Mouse (Mus musculus) heart, adult 2 months (tissue): Measurements from ENCODE around the gene Wfdc13. TPM values are rescaled to one million over a fixed set of nuclear protein-coding genes. Genes with fewer than 3 reads are reported as not detected.

Experiments used
- DNase-seq, 2 experiments: peaks; one replicate each; pipeline ENCODE4 v3.0.0; 2021
- H3K27ac ChIP-seq: fragments of 200-600 bp; 2 replicates; pipeline ENCODE4 v1.8.1; 2022
- H3K27me3 ChIP-seq: fragments of 200-500 bp; 2 replicates; pipeline ENCODE4 v1.6.1; 2012; ENCODE audit warnings: mild to moderate bottlenecking, low read length, inconsistent platforms, mixed read lengths; ENCODE audit not compliant: control insufficient read depth, insufficient read depth
- H3K36me3 ChIP-seq: fragments of 200-500 bp; 2 replicates; pipeline ENCODE4 v1.6.1; 2012; ENCODE audit warnings: low read length, inconsistent platforms; ENCODE audit not compliant: control insufficient read depth, insufficient read depth
- H3K4me1 ChIP-seq: fragments of 200-500 bp; 2 replicates; pipeline ENCODE4 v1.6.1; 2011; ENCODE audit warnings: low read length; ENCODE audit not compliant: control insufficient read depth, insufficient read depth
- H3K4me3 ChIP-seq: fragments of 200-600 bp; 2 replicates; pipeline ENCODE4 v1.8.1; 2022
- H3K79me2 ChIP-seq: fragments of 200-500 bp; replicated peaks from 2 replicates; pipeline ENCODE4 v1.6.1; 2012; ENCODE audit warnings: mild to moderate bottlenecking, inconsistent platforms, low read length, moderate library complexity, mixed read lengths; ENCODE audit not compliant: control insufficient read depth, insufficient read depth
- H3K9ac ChIP-seq: fragments of 200-500 bp; 2 replicates; pipeline ENCODE4 v1.6.1; 2012; ENCODE audit warnings: low read depth, mild to moderate bottlenecking, control low read depth, inconsistent platforms, low read length, mixed read lengths
- CTCF ChIP-seq: fragments of 200-600 bp; IDR thresholded peaks from 2 replicates; pipeline ENCODE4 v1.8.1; 2022; ENCODE audit warnings: antibody characterized with exemption, mild to moderate bottlenecking, moderate library complexity
- EP300 ChIP-seq: fragments of 200-500 bp; IDR thresholded peaks from 2 replicates; pipeline ENCODE4 v1.6.1; 2011; ENCODE audit warnings: low read depth, low read length, control low read depth; ENCODE audit not compliant: insufficient read depth
- POLR2A ChIP-seq: fragments of 200-500 bp; IDR thresholded peaks from 2 replicates; pipeline ENCODE4 v1.6.1; 2011; ENCODE audit warnings: mild to moderate bottlenecking, low read depth, low read length, control low read depth; ENCODE audit not compliant: insufficient read depth
- WGBS: fragments of 180-500 bp; shearing (Covaris S2); methylation state at CpG from one replicate; pipeline ENCODE4 v1.1.7; 2018; 5-methylcytosine and 5-hydroxymethylcytosine counted together
- intact Hi-C: fragments of 180-260 bp; cut with DNase I; formaldehyde crosslinking; loops from one replicate; pipeline ENCODE4 v1.15.1; 2025
- polyA plus RNA-seq: library from polyadenylated mRNA; depleted of rRNA; stranded (reverse); fragments of >200 nt; gene quantifications from 2 replicates; pipeline ENCODE4 v1.2.3, GENCODE M21; 2012; rRNA removed
- total RNA-seq, 2 experiments: library from RNA; stranded (reverse); gene quantifications; 2 replicates each; pipeline ENCODE4 v1.2.3; 2021

The Wfdc13 gene
- total and polyA plus RNA-seq, 3 experiments, result 0.25 TPM; not detected in 2

GRCm38 (mm10) chr2:164725895-164726619 lies 41.1 kb downstream of the Wfdc13 start:
- WGBS, result 16% methylated on average over 6 of the region's 6 CpGs
- H3K9ac ChIP-seq, result no peak overlapping the region
- H3K79me2 ChIP-seq, result no peaks in the 10 kb centered on the region
- H3K4me1 ChIP-seq, result no peaks in the 10 kb centered on the region
- no peak overlapping the region for H3K4me3 ChIP-seq
- H3K27ac ChIP-seq, result no peak overlapping the region
- no peaks in the 10 kb centered on the region for H3K36me3 ChIP-seq
- TF ChIP-seq EP300 (no peak), CTCF (peak; percentile 96)
- intact Hi-C loops, result loop anchor here (1.0 to 5.0 kb wide), 3 partner anchors 47 to 309 kb away; no protein-coding TSS in a partner anchor
- peak; percentile 51 to 66 for DNase-seq
- no peaks in the 10 kb centered on the region for H3K27me3 ChIP-seq

GRCm38 (mm10) chr2:164731719-164732118 lies 46.8 kb downstream of the Wfdc13 start:
- no peak overlapping the region for H3K27ac ChIP-seq
- WGBS, result 71% methylated on average over 5 of the region's 5 CpGs
- no peaks in the 10 kb centered on the region for H3K79me2 ChIP-seq
- no peaks in the 10 kb centered on the region for H3K36me3 ChIP-seq
- TF ChIP-seq CTCF (no peak), POLR2A (no peak), EP300 (no peak)
- H3K4me1 ChIP-seq, result no peaks in the 10 kb centered on the region
- H3K9ac ChIP-seq, result no peak overlapping the region
- H3K27me3 ChIP-seq, result no peaks in the 10 kb centered on the region
- intact Hi-C loops, result no loop called here
- no peak for DNase-seq
- no peak overlapping the region for H3K4me3 ChIP-seq

GRCm38 (mm10) chr2:164733259-164733658 lies 48.4 kb downstream of the Wfdc13 start:
- Histone ChIP-seq H3K4me1 (no peaks in the 10 kb centered on the region), H3K27ac (no peak overlapping the region), H3K9ac (no peak overlapping the region), H3K36me3 (no peaks in the 10 kb centered on the region), H3K27me3 (no peaks in the 10 kb centered on the region), H3K4me3 (no peak overlapping the region), H3K79me2 (no peaks in the 10 kb centered on the region)
- 87% methylated on average over 2 of the region's 2 CpGs for WGBS
- no peak for DNase-seq
- intact Hi-C loops, result no loop called here
- TF ChIP-seq POLR2A (no peak), CTCF (no peak), EP300 (no peak)

GRCm38 (mm10) chr2:164734839-164735238 lies 49.9 kb downstream of the Wfdc13 start:
- TF ChIP-seq CTCF (no peak), EP300 (no peak), POLR2A (no peak)
- H3K27me3 ChIP-seq, result no peaks in the 10 kb centered on the region

GRCm38 (mm10) chr2:164735446-164735845 lies 50.5 kb downstream of the Wfdc13 start:
- Histone ChIP-seq H3K27ac (no peak overlapping the region), H3K4me1 (no peaks in the 10 kb centered on the region), H3K9ac (no peak overlapping the region), H3K27me3 (no peaks in the 10 kb centered on the region), H3K79me2 (no peaks in the 10 kb centered on the region), H3K36me3 (no peaks in the 10 kb centered on the region), H3K4me3 (no peak overlapping the region)
- intact Hi-C loops, result no loop called here
- no peak for DNase-seq
- 77% methylated on average over 5 of the region's 5 CpGs for WGBS
- TF ChIP-seq CTCF, result no peak
- no peak for TF ChIP-seq POLR2A
- no peak for TF ChIP-seq EP300

More at GRCm38 (mm10) chr2:164734839-164735238, 49.9 kb downstream of the Wfdc13 start:
- no peak overlapping the region for H3K27ac ChIP-seq
- no peak overlapping the region for H3K4me3 ChIP-seq
- H3K79me2 ChIP-seq, result no peaks in the 10 kb centered on the region
- no peaks in the 10 kb centered on the region for H3K4me1 ChIP-seq
- 72% methylated on average over 5 of the region's 5 CpGs for WGBS
- no peak overlapping the region for H3K9ac ChIP-seq
- intact Hi-C loops, result no loop called here
- DNase-seq, result no peak
- H3K36me3 ChIP-seq, result no peaks in the 10 kb centered on the region

Other genes with a start within 250 kb of the Wfdc13 start
Only the 30 nearest of the 32 such genes appear.
- 1 to 10 TPM; 8.0 to 9.2 TPM for gene Gm20458, start 224.1 kb upstream of the Wfdc13 start, total RNA-seq
- gene Gm20458, start 224.1 kb upstream of the Wfdc13 start, polyA plus RNA-seq, result 7.8 and 17.2 TPM in 2 replicates
- not detected for gene Trp53tg5, start 211.4 kb upstream of the Wfdc13 start, total RNA-seq
- gene Trp53tg5, start 211.4 kb upstream of the Wfdc13 start, polyA plus RNA-seq, result not detected in 2 replicates
- gene Dbndd2, start 199.0 kb upstream of the Wfdc13 start, total RNA-seq, result 10 to 100 TPM in 1 of 2 experiments, 1 to 10 TPM in 1; 8.0 to 10.3 TPM
- 17.9 and 31.9 TPM in 2 replicates for gene Dbndd2, start 199.0 kb upstream of the Wfdc13 start, polyA plus RNA-seq
- gene Pigt, start 187.6 kb upstream of the Wfdc13 start, total RNA-seq, result 10 to 100 TPM; 31.3 to 31.5 TPM
- 47.1 and 51.3 TPM in 2 replicates for gene Pigt, start 187.6 kb upstream of the Wfdc13 start, polyA plus RNA-seq
- 1 to 10 TPM in 1 of 2 experiments, under 1 TPM in 1; 0.43 to 1.3 TPM for gene Wfdc2, start 122.7 kb upstream of the Wfdc13 start, total RNA-seq
- 0.50 and 78.4 TPM in 2 replicates for gene Wfdc2, start 122.7 kb upstream of the Wfdc13 start, polyA plus RNA-seq
- not detected for gene Spint3, start 111.6 kb upstream of the Wfdc13 start, total RNA-seq
- not detected in 2 replicates for gene Spint3, start 111.6 kb upstream of the Wfdc13 start, polyA plus RNA-seq
- under 1 TPM in 1 of 2 experiments, not detected in 1; 0.30 TPM for gene Wfdc6a, start 99.7 kb upstream of the Wfdc13 start, total RNA-seq
- gene Wfdc6a, start 99.7 kb upstream of the Wfdc13 start, polyA plus RNA-seq, result 0.47 and 0.56 TPM in 2 replicates
- gene Eppin, start 91.5 kb upstream of the Wfdc13 start, total RNA-seq, result not detected
- 0.16 TPM in 1 of 2 replicates, not detected in the other for gene Eppin, start 91.5 kb upstream of the Wfdc13 start, polyA plus RNA-seq
- gene Wfdc6b, start 71.6 kb upstream of the Wfdc13 start, total RNA-seq, result not detected
- gene Wfdc6b, start 71.6 kb upstream of the Wfdc13 start, polyA plus RNA-seq, result not detected in 2 replicates
- not detected for gene Wfdc8, start 71.5 kb upstream of the Wfdc13 start, total RNA-seq
- not detected in 2 replicates for gene Wfdc8, start 71.5 kb upstream of the Wfdc13 start, polyA plus RNA-seq
- not detected for gene Wfdc16, start 46.3 kb upstream of the Wfdc13 start, total RNA-seq
- not detected in 2 replicates for gene Wfdc16, start 46.3 kb upstream of the Wfdc13 start, polyA plus RNA-seq
- not detected for gene Wfdc10, start 29.1 kb upstream of the Wfdc13 start, total RNA-seq
- not detected in 2 replicates for gene Wfdc10, start 29.1 kb upstream of the Wfdc13 start, polyA plus RNA-seq
- gene Wfdc9, start 28.5 kb upstream of the Wfdc13 start, total RNA-seq, result not detected
- not detected in 2 replicates for gene Wfdc9, start 28.5 kb upstream of the Wfdc13 start, polyA plus RNA-seq
- gene Wfdc11, start 11.0 kb upstream of the Wfdc13 start, total RNA-seq, result not detected
- not detected in 2 replicates for gene Wfdc11, start 11.0 kb upstream of the Wfdc13 start, polyA plus RNA-seq
- not detected for gene Spint4, start 13.4 kb downstream of the Wfdc13 start, total RNA-seq
- gene Spint4, start 13.4 kb downstream of the Wfdc13 start, polyA plus RNA-seq, result not detected in 2 replicates
- not detected for gene Spint5, start 30.2 kb downstream of the Wfdc13 start, total RNA-seq
- gene Spint5, start 30.2 kb downstream of the Wfdc13 start, polyA plus RNA-seq, result not detected in 2 replicates
- gene Wfdc3, start 60.8 kb downstream of the Wfdc13 start, total RNA-seq, result not detected
- gene Wfdc3, start 60.8 kb downstream of the Wfdc13 start, polyA plus RNA-seq, result 0.31 and 0.50 TPM in 2 replicates
- gene Dnttip1, start 60.9 kb downstream of the Wfdc13 start, total RNA-seq, result 10 to 100 TPM; 21.8 to 21.9 TPM
- 15.0 and 15.9 TPM in 2 replicates for gene Dnttip1, start 60.9 kb downstream of the Wfdc13 start, polyA plus RNA-seq
- gene Ube2c, start 84.8 kb downstream of the Wfdc13 start, total RNA-seq, result 1 to 10 TPM; 1.5 to 4.2 TPM
- gene Ube2c, start 84.8 kb downstream of the Wfdc13 start, polyA plus RNA-seq, result 3.0 and 7.3 TPM in 2 replicates
- under 1 TPM in 1 of 2 experiments, not detected in 1; 0.50 TPM for gene Tnnc2, start 94.9 kb downstream of the Wfdc13 start, total RNA-seq
- gene Tnnc2, start 94.9 kb downstream of the Wfdc13 start, polyA plus RNA-seq, result not detected in 2 replicates
- gene Snx21, start 100.7 kb downstream of the Wfdc13 start, total RNA-seq, result 10 to 100 TPM; 21.2 to 30.3 TPM
- 24.7 and 29.0 TPM in 2 replicates for gene Snx21, start 100.7 kb downstream of the Wfdc13 start, polyA plus RNA-seq
- 10 to 100 TPM; 13.3 to 14.0 TPM for gene Acot8, start 119.8 kb downstream of the Wfdc13 start, total RNA-seq
- gene Acot8, start 119.8 kb downstream of the Wfdc13 start, polyA plus RNA-seq, result 17.0 and 19.1 TPM in 2 replicates
- gene Zswim3, start 120.0 kb downstream of the Wfdc13 start, total RNA-seq, result 1 to 10 TPM; 1.7 to 2.1 TPM
- gene Zswim3, start 120.0 kb downstream of the Wfdc13 start, polyA plus RNA-seq, result 2.1 and 2.8 TPM in 2 replicates
- 1 to 10 TPM; 4.5 to 5.3 TPM for gene Zswim1, start 137.6 kb downstream of the Wfdc13 start, total RNA-seq
- 5.1 and 6.4 TPM in 2 replicates for gene Zswim1, start 137.6 kb downstream of the Wfdc13 start, polyA plus RNA-seq
- under 1 TPM; 0.60 to 0.68 TPM for gene Spata25, start 143.4 kb downstream of the Wfdc13 start, total RNA-seq
- gene Spata25, start 143.4 kb downstream of the Wfdc13 start, polyA plus RNA-seq, result 0.23 TPM in 1 of 2 replicates, not detected in the other
- 10 to 100 TPM; 94.3 to 99.8 TPM for gene Ctsa, start 147.8 kb downstream of the Wfdc13 start, total RNA-seq
- gene Ctsa, start 147.8 kb downstream of the Wfdc13 start, polyA plus RNA-seq, result 200 and 232 TPM in 2 replicates
- 10 to 100 TPM; 47.2 to 49.2 TPM for gene Neurl2, start 148.3 kb downstream of the Wfdc13 start, total RNA-seq
- 54.2 and 54.8 TPM in 2 replicates for gene Neurl2, start 148.3 kb downstream of the Wfdc13 start, polyA plus RNA-seq
- 10 to 100 TPM; 33.8 to 36.1 TPM for gene Pltp, start 172.6 kb downstream of the Wfdc13 start, total RNA-seq
- gene Pltp, start 172.6 kb downstream of the Wfdc13 start, polyA plus RNA-seq, result 57.4 and 71.2 TPM in 2 replicates
- gene Pcif1, start 194.2 kb downstream of the Wfdc13 start, total RNA-seq, result 10 to 100 TPM; 25.7 to 31.8 TPM
- 18.4 and 20.8 TPM in 2 replicates for gene Pcif1, start 194.2 kb downstream of the Wfdc13 start, polyA plus RNA-seq
- 1 to 10 TPM; 8.0 to 8.2 TPM for gene Zfp335, start 226.7 kb downstream of the Wfdc13 start, total RNA-seq
- gene Zfp335, start 226.7 kb downstream of the Wfdc13 start, polyA plus RNA-seq, result 14.0 and 14.3 TPM in 2 replicates